Mouse (Mus musculus): ENCODE results near the gene Actb. TPM values are rescaled to one million over a fixed set of nuclear protein-coding genes. Genes with fewer than 3 reads are reported as not detected.

The Actb gene
- polyA plus RNA-seq, 1 experiment = 2,511 TPM

DNA sequence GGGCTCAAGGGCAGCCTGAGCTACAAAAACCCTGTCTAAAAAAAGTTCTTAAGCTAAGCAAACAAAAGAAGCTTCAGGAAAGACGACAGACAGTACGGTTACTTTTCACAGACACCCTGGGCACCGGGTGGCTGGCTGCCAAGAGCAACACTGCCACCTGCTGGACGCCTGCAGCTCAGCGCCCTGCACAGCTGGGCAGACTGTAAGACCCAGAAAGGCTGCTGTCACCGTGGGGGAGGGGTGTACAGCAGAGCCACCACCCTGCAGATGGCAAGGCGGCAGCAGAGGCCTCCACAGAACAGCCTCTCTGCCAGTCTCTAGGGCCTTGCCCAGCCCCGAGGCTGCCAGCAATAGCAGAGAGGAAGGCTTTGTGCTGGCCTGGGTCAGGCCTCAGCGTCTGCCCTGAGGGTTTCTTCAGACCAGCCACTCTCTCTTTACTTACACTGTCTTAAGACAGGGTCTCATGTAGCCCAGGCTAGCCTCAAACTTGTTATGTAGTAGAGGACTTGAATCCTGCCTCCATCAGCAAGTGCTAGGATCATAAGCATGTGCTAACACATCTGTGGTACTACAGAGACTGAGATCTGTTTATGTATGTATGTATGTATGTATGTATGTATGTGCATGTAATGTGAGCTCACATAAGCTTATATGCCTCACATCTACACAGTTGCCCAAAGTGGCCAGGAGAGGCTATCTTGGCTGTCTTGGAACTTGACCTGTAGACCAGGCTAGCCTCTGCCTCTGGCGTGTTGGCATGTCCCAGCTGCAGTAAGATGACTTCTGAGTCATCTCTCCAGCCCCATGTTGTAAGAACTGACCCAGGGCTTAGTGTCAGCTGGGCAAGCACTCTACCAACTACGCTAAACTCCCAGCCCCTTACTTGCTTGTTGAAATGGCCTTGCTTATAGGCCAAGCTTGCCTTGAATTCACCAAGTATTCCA lies 28.9 kb downstream of the Actb start:
- no peak overlapping the region for H3K4me3 ChIP-seq (ENCODE audit: insufficient read depth, low read depth, low read length)
- WGBS = 31% methylated on average over 11 of the region's 11 CpGs
- peak; percentile 84 for DNase-seq

DNA sequence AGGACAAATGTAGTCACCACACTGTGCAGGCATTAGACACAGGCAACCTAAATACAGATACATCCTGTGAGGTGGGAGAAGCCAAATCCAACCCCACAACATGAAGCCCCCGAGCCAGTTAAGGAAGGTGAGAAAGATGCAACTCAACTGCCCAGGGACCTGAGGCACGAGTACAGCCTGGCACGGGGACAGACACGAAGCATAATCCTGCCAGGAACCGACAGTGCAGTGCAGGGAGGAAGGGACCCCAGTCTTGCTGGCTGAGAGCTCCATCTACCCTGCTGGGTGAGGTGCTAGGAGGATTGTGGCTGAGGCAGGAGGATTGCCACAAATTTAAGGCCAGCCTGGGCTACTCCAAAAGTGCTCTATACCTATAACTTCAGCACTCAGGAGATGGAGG lies 29.7 kb downstream of the Actb start:
- H3K36me3 ChIP-seq (ENCODE audit: control insufficient read depth, insufficient read depth, low read length) = no peaks in the 10 kb centered on the region

More for the DNA sequence above, 28.9 kb downstream of the Actb start:
- H3K4me1 ChIP-seq (ENCODE audit: control insufficient read depth, insufficient read depth, low read length) = no peaks in the 10 kb centered on the region
- H3K36me3 ChIP-seq (ENCODE audit: control insufficient read depth, insufficient read depth, low read length) = no peaks in the 10 kb centered on the region
- H3K27ac ChIP-seq (ENCODE audit: insufficient read depth, low read depth, low read length) = no peak overlapping the region
- H3K27me3 ChIP-seq (replicated peaks; ENCODE audit: control insufficient read depth, insufficient read depth, low read length) = no peaks in the 10 kb centered on the region
- TF ChIP-seq POLR2A (IDR thresholded peaks at IDR 0.05; ENCODE audit: low read depth, low read length) (no peak), CTCF (conservative IDR thresholded peaks at IDR 0.05; ENCODE audit: insufficient read depth, insufficient read length, low read depth, low read length) (peak; percentile 95; the same call in 1 of the 2 replicates)

DNA sequence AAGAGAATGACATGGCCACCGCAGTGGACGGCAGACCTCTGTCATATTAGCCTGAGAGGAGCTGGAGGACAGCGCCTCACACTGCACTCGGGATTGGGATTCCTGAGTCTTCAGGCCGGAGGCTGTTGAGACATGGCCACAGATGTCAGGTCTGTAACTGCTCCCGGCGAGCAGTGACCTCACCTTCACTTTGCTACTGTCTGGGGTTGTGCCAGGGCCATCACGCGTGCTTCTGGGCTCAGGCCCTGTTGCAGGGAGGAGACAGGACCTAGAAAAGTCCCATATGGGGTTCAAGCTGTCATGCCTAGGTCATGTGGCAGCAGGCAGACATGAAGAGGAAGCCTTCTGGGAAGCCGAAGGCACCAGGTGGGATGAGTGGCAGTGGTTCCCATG lies 31.0 kb downstream of the Actb start:
- 88% methylated on average over 10 of the region's 10 CpGs for WGBS
- no peaks in the 10 kb centered on the region for H3K27me3 ChIP-seq (replicated peaks; ENCODE audit: control insufficient read depth, insufficient read depth, low read length)
- H3K27ac ChIP-seq (ENCODE audit: insufficient read depth, low read depth, low read length) = no peak overlapping the region
- TF ChIP-seq CTCF (conservative IDR thresholded peaks at IDR 0.05; ENCODE audit: insufficient read depth, insufficient read length, low read depth, low read length) = no peak
- TF ChIP-seq POLR2A (IDR thresholded peaks at IDR 0.05; ENCODE audit: low read depth, low read length) = no peak
- H3K36me3 ChIP-seq (ENCODE audit: control insufficient read depth, insufficient read depth, low read length) = no peaks in the 10 kb centered on the region
- DNase-seq = no peak
- H3K4me3 ChIP-seq (ENCODE audit: insufficient read depth, low read depth, low read length) = no peak overlapping the region
- no peaks in the 10 kb centered on the region for H3K4me1 ChIP-seq (ENCODE audit: control insufficient read depth, insufficient read depth, low read length)

More for the DNA sequence above, 29.7 kb downstream of the Actb start:
- no peak for DNase-seq
- TF ChIP-seq POLR2A (IDR thresholded peaks at IDR 0.05; ENCODE audit: low read depth, low read length) (no peak), CTCF (conservative IDR thresholded peaks at IDR 0.05; ENCODE audit: insufficient read depth, insufficient read length, low read depth, low read length) (no peak)
- 85% methylated on average over 5 of the region's 5 CpGs for WGBS
- Histone ChIP-seq H3K27ac (ENCODE audit: insufficient read depth, low read depth, low read length) (no peak overlapping the region), H3K4me1 (ENCODE audit: control insufficient read depth, insufficient read depth, low read length) (no peaks in the 10 kb centered on the region), H3K4me3 (ENCODE audit: insufficient read depth, low read depth, low read length) (no peak overlapping the region), H3K27me3 (replicated peaks; ENCODE audit: control insufficient read depth, insufficient read depth, low read length) (no peaks in the 10 kb centered on the region)

DNA sequence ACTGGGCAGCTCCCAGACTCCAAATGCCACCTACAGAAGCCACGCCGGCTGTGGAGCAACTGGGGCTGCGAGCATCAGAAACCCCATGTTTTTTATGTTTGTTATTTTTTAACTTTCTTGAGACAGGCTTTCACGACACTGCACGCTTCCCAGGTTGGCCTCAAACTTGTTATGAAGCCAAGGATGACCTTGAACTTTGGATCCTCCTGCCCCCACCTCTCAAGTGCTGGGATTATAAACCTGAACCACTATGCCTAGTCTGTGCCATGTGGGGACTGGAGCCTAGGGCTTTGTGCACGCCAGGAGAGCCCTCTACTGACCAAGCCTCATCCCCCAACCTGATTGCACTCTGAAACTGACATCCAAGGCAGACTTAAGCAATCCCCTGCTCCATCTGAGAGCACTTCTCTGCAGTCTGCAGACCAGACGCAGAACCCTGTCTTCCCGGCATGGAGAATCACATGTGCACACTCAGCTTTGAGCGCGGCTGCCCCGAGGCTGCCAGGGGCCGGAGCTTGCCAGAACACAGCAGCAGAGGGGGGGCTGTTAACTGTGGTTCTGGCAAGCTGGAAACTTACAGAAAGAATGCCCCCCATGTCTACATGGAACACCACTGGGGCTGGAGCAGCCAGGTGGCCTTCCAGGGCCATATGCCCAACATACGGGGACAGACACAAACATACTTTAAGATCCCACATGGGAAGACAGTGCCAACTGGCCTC lies 31.6 kb downstream of the Actb start:
- Histone ChIP-seq H3K4me1 (ENCODE audit: control insufficient read depth, insufficient read depth, low read length) (no peaks in the 10 kb centered on the region), H3K4me3 (ENCODE audit: insufficient read depth, low read depth, low read length) (no peak overlapping the region), H3K27ac (ENCODE audit: insufficient read depth, low read depth, low read length) (no peak overlapping the region), H3K27me3 (replicated peaks; ENCODE audit: control insufficient read depth, insufficient read depth, low read length) (no peaks in the 10 kb centered on the region), H3K36me3 (ENCODE audit: control insufficient read depth, insufficient read depth, low read length) (no peaks in the 10 kb centered on the region)
- WGBS = 66% methylated on average over 13 of the region's 13 CpGs
- no peak for TF ChIP-seq POLR2A (IDR thresholded peaks at IDR 0.05; ENCODE audit: low read depth, low read length)
- TF ChIP-seq CTCF (conservative IDR thresholded peaks at IDR 0.05; ENCODE audit: insufficient read depth, insufficient read length, low read depth, low read length) = no peak; the same call in 1 of the 2 replicates
- DNase-seq = peak; percentile 60

DNA sequence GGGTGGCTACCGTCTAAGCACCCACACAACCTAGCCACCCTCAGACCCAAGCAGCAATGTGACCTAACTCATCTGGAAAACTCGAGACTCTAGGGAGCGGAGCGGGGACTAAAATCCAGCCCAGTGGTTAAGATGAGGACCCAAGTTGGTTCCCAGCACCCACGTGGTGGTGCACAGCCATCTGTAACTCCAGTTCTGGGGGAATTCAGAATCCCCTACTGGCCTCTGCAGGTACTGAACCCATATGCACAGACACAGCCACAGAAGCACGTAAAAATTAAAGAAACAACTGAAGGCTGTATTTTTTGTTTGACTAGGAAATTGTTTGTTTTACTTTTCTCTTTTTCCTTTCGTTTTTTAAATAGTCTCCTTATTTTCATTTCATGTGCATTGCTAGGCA lies 32.8 kb downstream of the Actb start:
- no peak overlapping the region for H3K27ac ChIP-seq (ENCODE audit: insufficient read depth, low read depth, low read length)
- H3K36me3 ChIP-seq (ENCODE audit: control insufficient read depth, insufficient read depth, low read length) = no peaks in the 10 kb centered on the region
- H3K4me1 ChIP-seq (ENCODE audit: control insufficient read depth, insufficient read depth, low read length) = no peaks in the 10 kb centered on the region
- no peak for TF ChIP-seq POLR2A (IDR thresholded peaks at IDR 0.05; ENCODE audit: low read depth, low read length)
- TF ChIP-seq CTCF (conservative IDR thresholded peaks at IDR 0.05; ENCODE audit: insufficient read depth, insufficient read length, low read depth, low read length) = no peak
- H3K4me3 ChIP-seq (ENCODE audit: insufficient read depth, low read depth, low read length) = no peak overlapping the region
- H3K27me3 ChIP-seq (replicated peaks; ENCODE audit: control insufficient read depth, insufficient read depth, low read length) = no peaks in the 10 kb centered on the region
- DNase-seq = no peak
- WGBS = 94% methylated on average over 7 of the region's 7 CpGs

DNA sequence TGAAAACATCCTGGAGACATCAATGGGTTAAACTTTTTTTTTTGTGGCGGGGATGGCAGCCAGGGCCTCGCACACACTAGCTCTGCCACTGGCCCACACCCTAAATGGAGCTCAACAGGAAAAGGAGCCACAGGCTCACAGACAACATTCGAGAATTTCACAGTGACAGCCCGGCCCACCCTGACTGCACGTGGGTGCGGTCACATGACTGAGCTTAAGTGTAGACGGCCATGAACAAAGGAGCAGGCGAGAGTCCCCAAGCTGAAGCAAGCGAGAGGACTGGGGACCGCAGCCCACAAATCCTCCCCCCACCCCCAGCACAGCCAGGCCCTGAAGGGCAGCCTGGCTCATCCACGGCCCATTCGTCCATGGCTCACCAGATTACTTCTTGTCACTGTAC lies 34.8 kb downstream of the Actb start:
- Histone ChIP-seq H3K36me3 (ENCODE audit: control insufficient read depth, insufficient read depth, low read length) (no peaks in the 10 kb centered on the region), H3K4me3 (ENCODE audit: insufficient read depth, low read depth, low read length) (no peak overlapping the region), H3K27ac (ENCODE audit: insufficient read depth, low read depth, low read length) (no peak overlapping the region), H3K27me3 (replicated peaks; ENCODE audit: control insufficient read depth, insufficient read depth, low read length) (no peaks in the 10 kb centered on the region), H3K4me1 (ENCODE audit: control insufficient read depth, insufficient read depth, low read length) (no peaks in the 10 kb centered on the region)
- WGBS = 79% methylated on average over 12 of the region's 12 CpGs
- no peak for DNase-seq
- TF ChIP-seq POLR2A (IDR thresholded peaks at IDR 0.05; ENCODE audit: low read depth, low read length) = no peak
- no peak for TF ChIP-seq CTCF (conservative IDR thresholded peaks at IDR 0.05; ENCODE audit: insufficient read depth, insufficient read length, low read depth, low read length)

DNA sequence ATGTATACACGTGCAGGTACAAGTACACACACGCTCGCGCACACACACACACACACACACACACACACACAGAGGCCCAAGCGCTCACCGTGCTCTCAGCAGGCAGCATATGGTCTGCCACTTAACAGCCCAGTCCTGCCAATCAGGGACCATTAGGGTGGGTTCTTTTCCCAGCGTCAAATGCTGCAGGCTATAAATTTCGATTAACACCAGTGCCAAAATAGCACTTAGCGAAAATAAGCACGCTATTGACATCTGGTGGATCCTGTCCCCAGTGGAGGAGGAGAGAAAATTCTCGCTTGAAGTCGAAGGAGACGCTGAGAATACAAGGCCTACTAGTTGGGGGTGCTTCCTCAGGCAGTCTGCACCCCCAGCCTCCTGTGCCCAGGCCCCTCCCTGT lies 37.1 kb downstream of the Actb start:
- no peak for TF ChIP-seq POLR2A (IDR thresholded peaks at IDR 0.05; ENCODE audit: low read depth, low read length)
- TF ChIP-seq CTCF (conservative IDR thresholded peaks at IDR 0.05; ENCODE audit: insufficient read depth, insufficient read length, low read depth, low read length) = no peak
- WGBS = 70% methylated on average over 13 of the region's 13 CpGs
- no peak overlapping the region for H3K4me3 ChIP-seq (ENCODE audit: insufficient read depth, low read depth, low read length)
- no peak for DNase-seq
- no peaks in the 10 kb centered on the region for H3K27me3 ChIP-seq (replicated peaks; ENCODE audit: control insufficient read depth, insufficient read depth, low read length)
- no peak overlapping the region for H3K27ac ChIP-seq (ENCODE audit: insufficient read depth, low read depth, low read length)
- H3K36me3 ChIP-seq (ENCODE audit: control insufficient read depth, insufficient read depth, low read length) = no peaks in the 10 kb centered on the region
- H3K4me1 ChIP-seq (ENCODE audit: control insufficient read depth, insufficient read depth, low read length) = no peaks in the 10 kb centered on the region

Measured in kidney, adult 2 months (tissue).